Mouse (Mus musculus): ENCODE data around the gene Chrna10.

DNA sequence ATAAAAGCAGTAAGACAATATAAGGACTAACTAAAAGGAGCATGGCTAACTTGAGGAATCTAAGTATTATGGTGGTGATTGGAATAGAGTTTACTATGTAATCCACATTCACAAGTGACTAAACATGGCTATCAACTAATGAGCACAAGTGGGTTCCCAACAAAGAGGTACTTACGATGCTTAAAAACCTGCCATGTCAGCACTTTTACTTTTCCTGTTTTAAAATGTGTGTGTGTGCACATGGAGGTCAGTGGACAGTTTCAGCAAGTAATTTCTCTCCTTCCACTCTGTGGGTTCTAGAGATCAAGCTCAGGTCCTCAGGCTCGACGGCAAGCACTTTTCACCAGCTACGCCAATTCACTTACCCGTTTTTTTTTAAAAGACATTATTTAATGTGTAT is 21.3 kb upstream of the Chrna10 start:
- no peak for TF ChIP-seq CTCF (IDR thresholded peaks at IDR 0.05; ENCODE audit: low read depth)
- TF ChIP-seq EP300 (IDR thresholded peaks at IDR 0.05; ENCODE audit: low read depth), result no peak
